Mouse (Mus musculus) kidney, postnatal 0 days (tissue): ENCODE measurements around the gene Tnpo1. TPM values are rescaled to one million over a fixed set of nuclear protein-coding genes. Genes with fewer than 3 reads are reported as not detected.

Experiments
- ATAC-seq: fragments of 200-750 bp; cut with Nextera tagmentation; replicated peaks from 2 replicates; pipeline ENCODE4 v1.8.0; 2017; ENCODE audit warnings: low read depth, moderate number of reproducible peaks, moderate TSS enrichment, moderate library complexity; ENCODE audit not compliant: low FRiP score
- DNase-seq: peaks from one replicate; pipeline ENCODE4 v3.0.0-alpha.2; 2016; ENCODE audit warnings: low spot score
- H3K27ac ChIP-seq: fragments of 300-500 bp; sonication (generic); 2 replicates; pipeline ENCODE4 v1.5.1; 2014; ENCODE audit warnings: mild to moderate bottlenecking
- H3K27me3 ChIP-seq: fragments of 300-500 bp; sonication (generic); 2 replicates; pipeline ENCODE4 v1.6.1; 2014; ENCODE audit warnings: low read length, mixed read lengths; ENCODE audit not compliant: insufficient read depth
- H3K36me3 ChIP-seq: fragments of 300-500 bp; sonication (generic); 2 replicates; pipeline ENCODE4 v1.6.1; 2014; ENCODE audit warnings: low read length, mixed read lengths; ENCODE audit not compliant: insufficient read depth
- H3K4me1 ChIP-seq: fragments of 300-500 bp; sonication (generic); replicated peaks from 2 replicates; pipeline ENCODE4 v1.6.1; 2014; ENCODE audit warnings: antibody characterized with exemption, low read length, mixed read lengths; ENCODE audit not compliant: insufficient read depth
- H3K4me2 ChIP-seq: fragments of 300-500 bp; sonication (generic); 2 replicates; pipeline ENCODE4 v1.6.1; 2014; ENCODE audit warnings: mild to moderate bottlenecking, low read length, moderate library complexity, mixed read lengths
- H3K4me3 ChIP-seq: fragments of 300-500 bp; sonication (generic); replicated peaks from 2 replicates; pipeline ENCODE4 v1.5.1; 2014; ENCODE audit warnings: low read depth, low read length
- H3K9ac ChIP-seq: fragments of 300-500 bp; sonication (generic); 2 replicates; pipeline ENCODE4 v1.6.1; 2014; ENCODE audit warnings: low read depth, low read length
- H3K9me3 ChIP-seq: fragments of 300-500 bp; sonication (generic); replicated peaks from 2 replicates; pipeline ENCODE4 v1.6.1; 2016; ENCODE audit warnings: low read length, inconsistent platforms, mixed read lengths
- CTCF ChIP-seq: IDR thresholded peaks from 2 replicates; pipeline ENCODE4 v1.5.1; 2016; ENCODE audit warnings: antibody characterized with exemption, low read depth, mild to moderate bottlenecking, moderate library complexity
- WGBS: fragments of 180-500 bp; shearing (Covaris S2); extraction: QIAGEN DNeasy Blood & Tissue Kit; methylation state at CpG from one replicate; pipeline ENCODE4 v1.1.7; 2014; 5-methylcytosine and 5-hydroxymethylcytosine counted together
- polyA plus RNA-seq: library from polyadenylated mRNA; unstranded; fragments of >200 nt; fragmentation: Nextera tagmentation; extraction: Ambion mirVana; gene quantifications from 2 replicates; pipeline ENCODE4 v1.2.1, GENCODE M21; 2015

Gene Tnpo1
- polyA plus RNA-seq, 1 experiment from 2014 or later = 37.8 TPM

DNA sequence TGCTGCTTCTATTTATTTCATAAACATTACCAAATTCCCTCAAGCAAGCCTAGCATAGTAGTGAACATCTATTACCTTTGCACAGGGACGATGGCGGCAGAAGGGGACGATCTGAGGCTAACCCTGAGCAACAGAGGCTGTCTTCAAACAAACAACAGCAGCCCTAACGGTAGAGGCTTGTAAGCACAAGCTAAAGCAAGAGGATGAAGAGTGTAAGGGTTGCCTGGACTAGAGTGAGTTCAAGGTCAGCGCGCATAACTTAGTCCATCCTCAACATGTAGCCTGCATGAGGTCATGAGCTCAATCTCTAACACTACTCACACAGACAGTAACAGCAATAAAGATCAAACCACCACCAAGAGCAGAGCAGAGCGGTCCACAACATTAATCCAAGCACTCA is 4.9 kb downstream of the Tnpo1 start:
- Histone ChIP-seq H3K36me3 (no peaks in the 10 kb centered on the region; the same call in 1 of the 2 replicates), H3K4me2 (no peak overlapping the region), H3K4me1 (peaks cover 10% of the 10 kb centered on the region; the same call in 1 of the 2 replicates), H3K27ac (no peak overlapping the region), H3K27me3 (no peaks in the 10 kb centered on the region), H3K9me3 (no peaks in the 10 kb centered on the region), H3K4me3 (no peak overlapping the region), H3K9ac (no peak overlapping the region)
- 90% methylated on average over 7 of the region's 7 CpGs for WGBS
- no peak for TF ChIP-seq CTCF
- ATAC-seq = no peak
- DNase-seq = no peak

DNA sequence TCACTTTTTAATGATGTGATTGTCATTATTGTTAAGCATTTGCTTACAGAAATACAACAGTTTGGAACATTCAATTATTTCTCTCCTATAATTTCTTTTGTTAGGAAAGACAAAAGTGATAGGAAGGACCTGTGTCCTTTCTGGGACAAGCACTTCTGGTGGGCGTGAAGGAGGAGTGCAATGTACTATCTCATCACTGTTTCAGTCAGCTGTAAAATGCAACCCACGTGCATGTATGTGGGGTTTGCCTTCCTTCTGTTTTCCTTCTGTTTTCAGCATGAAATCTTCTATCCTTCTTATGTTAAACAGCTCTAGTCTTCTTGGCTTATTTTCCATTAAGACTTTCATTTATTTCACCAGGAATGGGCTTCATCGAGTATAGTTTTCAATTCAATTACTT is 5.9 kb downstream of the Tnpo1 start:
- H3K4me1 ChIP-seq = peaks cover 14% of the 10 kb centered on the region; the same call in 1 of the 2 replicates
- H3K9me3 ChIP-seq = no peaks in the 10 kb centered on the region
- DNase-seq (no peak), ATAC-seq (no peak)
- 55% methylated on average over 3 of the region's 3 CpGs for WGBS
- H3K9ac ChIP-seq = no peak overlapping the region
- H3K4me2 ChIP-seq = no peak overlapping the region
- H3K27ac ChIP-seq = no peak overlapping the region
- no peak for TF ChIP-seq CTCF
- H3K36me3 ChIP-seq = no peaks in the 10 kb centered on the region; the same call in 1 of the 2 replicates
- H3K27me3 ChIP-seq = no peaks in the 10 kb centered on the region
- H3K4me3 ChIP-seq = no peak overlapping the region

DNA sequence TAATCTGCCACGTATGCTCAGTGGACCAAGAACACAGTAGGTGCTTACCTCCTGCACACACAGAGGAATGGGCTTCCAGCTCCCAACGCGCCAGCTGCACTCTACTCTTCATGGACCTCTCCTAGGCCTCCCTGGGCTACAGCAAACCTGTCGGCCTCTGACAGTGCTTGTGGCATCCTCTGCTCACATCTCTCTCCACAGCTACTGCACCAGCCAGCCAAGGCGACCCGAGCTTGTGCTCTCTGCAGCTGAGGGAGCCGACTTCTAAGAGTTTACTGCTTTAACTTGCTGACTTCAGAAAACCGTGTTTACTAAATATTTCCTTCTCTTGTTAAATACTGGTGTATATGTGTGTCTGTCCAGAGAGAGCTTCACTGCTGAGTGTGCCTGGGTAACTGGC is 6.5 kb downstream of the Tnpo1 start:
- Histone ChIP-seq H3K27me3 (no peaks in the 10 kb centered on the region), H3K27ac (no peak overlapping the region), H3K9me3 (no peaks in the 10 kb centered on the region), H3K4me2 (no peak overlapping the region), H3K4me3 (no peak overlapping the region), H3K9ac (no peak overlapping the region), H3K4me1 (peaks cover 20% of the 10 kb centered on the region), H3K36me3 (no peaks in the 10 kb centered on the region; the same call in 1 of the 2 replicates)
- no peak for TF ChIP-seq CTCF
- DNase-seq = no peak
- 77% methylated on average over 8 of the region's 8 CpGs for WGBS
- no peak for ATAC-seq

DNA sequence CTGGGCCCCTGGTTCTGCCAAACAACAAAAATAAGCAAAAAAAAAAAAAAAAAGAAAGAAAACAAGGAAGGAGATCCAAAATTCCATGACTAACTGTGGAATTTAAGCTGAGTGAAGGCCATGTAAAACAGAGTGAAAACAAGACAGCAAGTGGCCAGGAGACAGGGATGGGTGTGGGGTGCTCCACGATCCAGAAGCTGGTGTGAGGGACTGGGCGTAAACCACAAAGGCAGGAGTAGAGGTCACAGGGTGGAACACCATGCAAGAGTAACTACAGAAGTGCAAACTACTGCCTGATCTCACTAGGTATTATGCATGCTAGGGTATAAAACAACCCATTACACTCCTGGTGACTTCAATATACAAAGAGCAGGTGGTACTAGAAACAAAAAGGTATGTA is 8.3 kb downstream of the Tnpo1 start:
- Histone ChIP-seq H3K4me1 (peaks cover 35% of the 10 kb centered on the region), H3K4me2 (no peak overlapping the region), H3K9ac (no peak overlapping the region), H3K36me3 (no peaks in the 10 kb centered on the region; the same call in 1 of the 2 replicates), H3K27me3 (no peaks in the 10 kb centered on the region), H3K9me3 (no peaks in the 10 kb centered on the region), H3K4me3 (no peak overlapping the region), H3K27ac (no peak overlapping the region)
- DNase-seq = no peak
- WGBS = 40% methylated on average over 2 of the region's 2 CpGs
- no peak for ATAC-seq
- TF ChIP-seq CTCF = no peak

DNA sequence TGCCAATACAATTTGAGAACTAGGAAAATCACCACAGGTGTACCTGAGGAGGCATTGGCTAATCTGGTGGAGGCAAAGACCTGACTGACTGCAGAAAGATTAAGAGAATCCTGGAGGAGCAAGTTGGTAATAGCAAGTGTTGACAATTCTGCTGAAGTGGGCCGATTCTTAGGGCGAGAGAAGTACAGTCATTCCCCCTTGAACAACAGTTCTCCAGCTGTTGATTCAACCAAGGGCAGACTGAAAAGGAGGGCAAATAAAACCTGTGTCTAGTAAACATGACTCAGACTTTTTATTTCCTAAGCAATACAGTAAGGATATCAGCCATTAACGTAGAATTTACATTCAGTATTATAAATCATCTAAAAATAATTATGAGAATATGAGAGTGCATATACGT is 10.6 kb downstream of the Tnpo1 start:
- Histone ChIP-seq H3K9ac (no peak overlapping the region), H3K4me2 (0 out of 2 replicates have a peak overlapping the region, but pooled peaks have one; percentile 1), H3K27ac (0 out of 2 replicates have a peak overlapping the region, but pooled peaks have one; percentile 1), H3K4me3 (no peak overlapping the region), H3K9me3 (no peaks in the 10 kb centered on the region), H3K36me3 (no peaks in the 10 kb centered on the region), H3K27me3 (no peaks in the 10 kb centered on the region), H3K4me1 (peaks cover 35% of the 10 kb centered on the region)
- TF ChIP-seq CTCF = no peak
- 67% methylated on average over 4 of the region's 4 CpGs for WGBS
- DNase-seq (no peak), ATAC-seq (no peak)

DNA sequence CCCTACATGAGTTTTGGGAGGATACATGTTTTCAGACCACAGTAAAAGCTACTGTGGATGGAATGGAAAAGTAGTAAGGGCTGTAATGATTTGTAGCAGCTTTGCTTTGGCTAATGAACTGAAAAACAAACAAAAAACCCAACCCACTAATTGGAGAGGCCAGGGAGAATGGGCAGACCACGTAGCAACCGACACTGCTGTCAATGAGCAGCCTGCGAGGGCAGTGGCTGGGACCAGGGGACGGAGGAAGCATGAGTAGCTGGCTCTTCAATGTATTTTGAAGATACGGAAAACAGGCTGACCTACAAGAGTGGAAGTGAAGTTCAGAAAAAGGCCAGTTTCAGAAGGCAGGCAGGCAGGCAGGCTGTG is 11.4 kb downstream of the Tnpo1 start:
- H3K4me1 ChIP-seq = peaks cover 35% of the 10 kb centered on the region
- no peak overlapping the region for H3K4me3 ChIP-seq
- no peaks in the 10 kb centered on the region for H3K27me3 ChIP-seq
- no peak overlapping the region for H3K4me2 ChIP-seq
- DNase-seq (no peak), ATAC-seq (no peak)
- H3K27ac ChIP-seq = peak overlapping the region; percentile 1; the same call in 1 of the 2 replicates
- TF ChIP-seq CTCF = no peak
- WGBS = 32% methylated on average over 5 of the region's 5 CpGs
- no peak overlapping the region for H3K9ac ChIP-seq
- H3K36me3 ChIP-seq = no peaks in the 10 kb centered on the region
- H3K9me3 ChIP-seq = no peaks in the 10 kb centered on the region
